Mouse (Mus musculus) kidney, postnatal 4 days (tissue): Measurements from ENCODE around the gene Tepp.

Experiments used
- DNase-seq, 2 experiments: peaks; one replicate each; pipeline ENCODE4 v3.0.0; 2021; ENCODE audit warnings: mixed read lengths in 2 of 2

Tepp gene

DNA sequence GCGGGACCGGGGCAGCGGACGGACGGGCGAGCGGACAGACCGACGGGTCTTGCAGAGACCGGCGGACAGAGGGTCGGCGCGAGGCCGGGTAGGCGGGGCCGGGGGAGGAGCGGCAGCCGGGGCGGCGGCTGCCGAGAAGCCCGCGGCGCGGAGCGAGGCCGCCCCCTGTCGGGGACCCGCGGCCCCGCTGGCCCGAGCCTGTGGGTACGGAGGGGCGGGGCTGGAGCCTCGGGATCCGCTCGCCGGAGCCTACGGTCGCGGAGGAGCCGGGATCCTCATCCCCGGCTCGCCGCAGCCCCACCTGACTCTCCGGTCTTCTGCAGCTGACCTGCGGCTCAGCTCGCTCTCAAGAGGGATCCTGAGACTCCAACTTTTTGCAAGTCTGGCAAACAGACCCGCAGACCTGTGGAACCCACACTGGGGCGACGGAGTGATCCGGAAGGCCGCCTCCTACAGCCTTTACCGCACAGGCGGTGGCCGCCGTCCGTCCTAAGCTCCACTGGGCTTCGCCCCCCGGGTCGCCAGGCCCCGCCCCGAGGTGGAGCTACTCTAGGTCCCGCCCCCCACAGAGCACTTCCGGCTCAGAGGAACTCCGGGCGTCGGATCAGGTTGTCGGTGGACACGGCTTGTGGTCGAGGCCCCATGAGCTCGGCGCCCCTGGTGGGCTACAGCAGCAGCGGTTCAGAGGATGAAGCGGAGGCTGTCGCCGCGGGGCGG, 21.5 kb downstream of the Tepp start, which contains the start of the genes Zfp319 and Usb1:
Zfp319 (minus strand) TSS at position 231 of the 717 bp plus-strand sequence.
Usb1 (plus strand) TSS at position 565 of the 717 bp plus-strand sequence.
- peak; percentile 97 to 98 for DNase-seq

DNA sequence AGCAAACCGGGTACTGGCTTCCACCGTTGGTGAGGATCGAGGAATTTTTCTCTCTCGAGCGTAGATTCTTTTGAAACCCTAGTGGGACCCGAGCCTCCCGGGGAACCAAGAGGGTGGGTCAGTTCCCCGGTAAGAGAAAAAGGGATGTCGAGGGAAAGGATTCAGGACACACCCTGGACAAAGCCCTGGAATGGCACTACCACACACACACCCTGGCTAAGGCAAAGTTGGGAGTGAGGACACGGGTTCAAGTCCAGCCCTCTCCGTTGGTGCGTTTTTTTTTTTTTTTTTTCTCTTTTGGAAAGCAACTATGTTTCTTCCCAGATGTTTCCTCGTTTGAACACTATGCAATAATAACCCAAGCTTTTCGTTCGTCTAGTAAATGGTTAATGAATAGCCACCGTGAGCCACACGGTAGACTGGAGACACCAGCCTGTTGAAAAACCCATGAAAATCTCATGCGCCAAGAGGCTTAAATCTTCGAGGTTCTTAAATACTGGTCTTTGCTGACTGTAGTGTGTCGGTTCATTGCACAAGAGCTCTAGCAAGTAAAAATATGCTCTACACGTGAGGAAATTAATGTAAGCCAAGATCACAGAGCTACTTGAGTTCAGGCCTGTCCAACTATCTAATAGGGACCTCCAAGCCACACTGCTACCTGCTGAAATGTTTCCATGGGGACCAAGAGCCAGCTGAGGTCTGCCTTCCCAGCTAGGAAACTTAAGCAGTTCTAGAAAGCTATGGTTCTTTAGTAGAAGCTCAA, 22.3 kb downstream of the Tepp start:
- no peak for DNase-seq

DNA sequence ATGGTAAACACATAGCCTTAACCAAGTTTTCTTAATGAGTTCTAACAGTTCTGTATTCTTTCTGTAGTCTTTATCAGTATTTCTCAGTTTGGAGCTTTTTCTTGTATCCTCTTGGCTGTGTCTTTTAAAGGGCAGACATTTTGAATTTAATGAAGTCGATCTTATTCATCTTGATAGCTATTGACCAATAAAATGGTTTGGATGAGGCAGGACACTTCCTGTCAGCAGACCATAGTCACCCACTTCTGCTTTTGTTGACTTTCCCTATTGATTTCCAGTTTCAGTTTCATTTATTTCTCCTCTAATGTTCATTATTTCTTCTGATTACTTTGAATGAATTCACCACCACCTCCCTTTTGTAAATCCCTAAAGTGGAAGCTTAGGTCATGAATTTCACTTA, 25.3 kb downstream of the Tepp start:
- no peak for DNase-seq

DNA sequence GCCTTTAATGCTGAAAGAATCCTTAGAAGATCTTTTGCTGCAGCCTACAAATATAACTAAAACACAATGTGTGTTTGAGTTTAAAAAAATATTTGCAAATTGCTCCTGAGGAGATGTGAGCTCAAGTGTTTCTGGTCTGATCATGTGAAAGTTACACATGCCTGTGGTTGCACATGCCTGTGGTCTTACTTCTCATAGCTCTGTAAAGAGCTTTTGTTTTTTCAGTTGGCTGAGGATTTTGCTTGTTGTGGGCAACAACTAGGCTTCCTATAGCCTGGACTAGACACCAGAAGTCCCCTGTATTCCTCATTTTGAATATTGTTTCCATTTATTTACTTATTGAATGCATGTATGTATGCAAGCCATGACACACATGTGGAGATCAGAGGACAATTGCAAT, 26.0 kb downstream of the Tepp start:
- DNase-seq, result no peak

DNA sequence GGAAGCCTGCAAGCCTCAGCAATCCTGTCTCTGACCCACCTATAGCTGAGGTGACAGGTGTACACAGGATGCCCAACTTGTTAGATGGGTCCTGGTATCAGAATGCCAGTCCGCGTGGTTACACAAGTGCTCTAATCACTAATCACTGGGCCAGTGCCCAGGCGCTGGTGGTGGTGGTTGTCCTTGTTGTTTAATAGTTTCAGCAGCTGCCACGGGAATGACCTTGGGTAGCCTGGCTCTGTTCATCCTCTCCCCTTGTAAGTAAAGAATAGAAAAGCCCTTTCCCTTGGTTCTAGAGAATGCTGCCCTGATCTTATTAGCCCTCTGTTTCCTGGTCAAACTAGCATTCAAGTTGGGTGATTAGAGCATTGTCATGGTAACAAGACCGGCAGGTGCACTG, 31.4 kb downstream of the Tepp start:
- DNase-seq, result no peak

DNA sequence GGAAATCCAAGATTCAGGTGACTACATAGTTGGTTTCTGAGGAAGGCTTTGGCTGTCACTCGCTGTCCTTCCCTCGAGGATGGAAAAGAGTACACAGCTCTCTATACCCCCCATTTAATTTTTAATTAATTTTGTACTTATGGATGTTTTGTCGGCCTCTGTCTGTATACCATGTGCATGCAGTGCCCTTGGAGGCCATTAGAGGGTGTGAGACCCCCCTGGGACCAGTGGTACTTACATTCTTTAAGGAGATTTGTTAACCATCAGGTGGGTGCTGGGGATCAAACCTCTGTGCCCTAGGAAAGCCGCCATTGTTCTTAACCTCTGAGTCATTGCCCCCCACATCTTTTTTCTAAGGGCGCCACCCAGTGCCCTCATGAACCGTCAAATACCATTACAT, 34.3 kb downstream of the Tepp start:
- DNase-seq, result no peak

DNA sequence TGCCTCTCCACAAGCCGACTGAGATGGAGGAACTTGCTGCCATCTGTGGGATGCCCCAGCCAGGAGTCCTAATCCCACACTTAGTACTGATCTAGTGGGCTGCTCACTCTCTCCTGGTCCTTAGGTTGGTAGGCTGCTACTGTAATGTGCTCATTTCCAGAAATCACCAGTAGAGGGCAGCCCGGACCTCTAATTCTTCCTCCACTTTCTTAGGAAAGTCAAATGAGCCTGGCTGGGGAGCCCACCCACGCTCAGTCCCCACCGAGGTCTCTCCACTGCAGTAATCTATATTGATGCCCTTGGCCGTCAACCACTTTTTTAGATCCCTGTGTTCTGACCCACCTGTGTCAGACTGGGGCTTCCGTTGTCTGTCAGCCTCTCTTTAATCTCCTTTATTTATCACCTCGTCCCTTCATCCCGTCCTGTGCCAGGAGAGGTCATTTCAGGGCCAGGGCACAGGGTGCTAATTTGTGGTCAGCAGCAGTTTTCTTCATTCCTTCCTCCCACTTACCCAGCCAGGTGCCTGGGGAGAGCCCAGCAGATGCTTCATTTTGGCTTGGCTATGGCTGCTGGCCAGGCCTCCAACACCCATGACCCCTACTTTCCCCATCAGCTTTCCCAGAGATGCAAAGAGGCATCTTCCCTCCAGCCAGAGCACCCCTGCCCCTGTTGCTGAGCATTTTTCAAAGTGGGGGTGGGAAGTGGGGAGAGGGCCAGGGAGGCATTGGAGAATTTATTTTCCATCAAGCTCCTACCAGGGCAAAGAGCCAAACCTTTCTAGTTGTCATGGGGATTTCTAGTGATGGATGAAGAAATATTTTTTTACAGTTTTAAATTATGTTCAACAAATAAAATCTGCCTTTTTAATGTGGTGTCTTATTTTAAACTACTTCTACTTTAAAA, 36.5 kb downstream of the Tepp start:
- DNase-seq, result peak; percentile 85 to 86

DNA sequence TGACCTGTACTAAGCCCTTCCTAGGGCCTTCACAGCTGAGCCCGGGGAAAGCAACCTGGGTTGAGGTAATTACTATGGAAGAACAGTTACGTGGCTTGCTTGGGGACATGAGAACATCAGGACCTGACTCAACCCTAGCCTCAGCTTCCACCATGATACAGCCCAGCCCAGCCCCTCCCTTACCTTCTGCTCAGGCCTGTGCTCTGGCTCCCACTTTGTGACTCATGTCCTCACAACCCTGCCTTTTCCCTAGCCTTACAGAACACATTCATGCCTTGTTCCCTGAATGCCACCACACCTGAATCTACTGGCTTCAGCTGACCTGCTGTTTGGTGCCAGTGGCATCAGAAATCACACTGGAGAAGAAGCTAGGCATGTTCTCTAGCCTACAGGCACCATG, 38.0 kb downstream of the Tepp start:
- no peak for DNase-seq

DNA sequence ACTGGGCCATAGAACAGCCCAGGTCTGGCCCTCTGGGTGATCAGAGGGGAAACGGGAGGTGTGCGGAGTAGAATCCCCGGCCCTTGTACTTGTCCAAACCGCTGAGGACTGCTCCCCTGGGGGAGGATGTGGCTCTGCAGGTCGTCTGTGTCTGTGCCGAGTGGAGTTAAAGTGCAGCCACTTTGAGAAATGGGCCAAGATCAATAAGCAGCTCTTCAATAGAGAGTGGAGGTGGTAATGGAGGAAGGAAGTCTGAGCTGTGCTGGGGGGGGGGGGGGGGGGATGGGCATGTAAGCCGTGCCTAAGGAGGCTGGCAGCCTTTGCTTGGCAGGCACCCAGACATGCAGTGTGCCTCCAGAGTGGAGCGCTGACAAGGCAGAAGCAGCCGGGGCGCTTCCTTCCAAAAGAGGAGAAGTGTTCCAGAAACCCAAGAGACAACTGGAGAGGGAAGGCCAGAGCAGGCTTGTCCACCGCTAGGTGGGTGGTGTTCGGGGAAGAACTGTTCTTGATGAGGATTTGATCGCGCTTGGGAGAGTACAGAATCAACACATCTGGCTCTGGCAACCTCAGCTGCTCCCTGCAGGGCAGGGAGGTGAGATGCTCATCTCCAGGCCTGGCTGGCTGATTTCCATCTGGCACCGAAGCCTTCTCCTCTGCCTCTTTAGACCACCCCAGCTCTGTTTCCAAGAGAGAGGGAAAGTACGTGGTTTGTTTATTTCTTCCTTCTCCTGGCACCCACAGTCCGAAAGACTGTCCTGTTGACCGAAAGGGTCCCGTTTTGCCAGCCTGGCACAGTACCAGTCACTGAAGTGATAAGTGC, 38.7 kb downstream of the Tepp start:
- peak; percentile 56 to 70 for DNase-seq

DNA sequence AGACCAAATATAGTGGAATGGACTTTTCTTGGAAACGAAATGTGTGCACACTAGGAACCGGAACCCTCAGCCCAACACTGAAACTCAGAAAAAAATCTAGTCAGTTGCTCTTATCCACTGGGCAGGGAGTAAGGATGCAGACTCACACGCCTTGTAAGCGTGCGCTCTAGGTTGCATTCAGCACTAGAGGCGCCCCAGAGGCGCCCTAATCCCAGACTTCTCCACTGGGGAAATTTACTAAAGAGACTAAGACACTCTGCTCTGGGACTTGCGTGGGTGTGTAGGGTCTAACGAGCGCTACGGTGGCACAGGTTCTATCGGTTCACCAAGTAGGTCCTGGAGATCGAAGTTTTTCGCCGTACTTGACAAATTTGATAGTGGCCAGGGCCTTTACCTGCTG, 41.1 kb downstream of the Tepp start:
- peak; percentile 41 to 64 for DNase-seq

DNA sequence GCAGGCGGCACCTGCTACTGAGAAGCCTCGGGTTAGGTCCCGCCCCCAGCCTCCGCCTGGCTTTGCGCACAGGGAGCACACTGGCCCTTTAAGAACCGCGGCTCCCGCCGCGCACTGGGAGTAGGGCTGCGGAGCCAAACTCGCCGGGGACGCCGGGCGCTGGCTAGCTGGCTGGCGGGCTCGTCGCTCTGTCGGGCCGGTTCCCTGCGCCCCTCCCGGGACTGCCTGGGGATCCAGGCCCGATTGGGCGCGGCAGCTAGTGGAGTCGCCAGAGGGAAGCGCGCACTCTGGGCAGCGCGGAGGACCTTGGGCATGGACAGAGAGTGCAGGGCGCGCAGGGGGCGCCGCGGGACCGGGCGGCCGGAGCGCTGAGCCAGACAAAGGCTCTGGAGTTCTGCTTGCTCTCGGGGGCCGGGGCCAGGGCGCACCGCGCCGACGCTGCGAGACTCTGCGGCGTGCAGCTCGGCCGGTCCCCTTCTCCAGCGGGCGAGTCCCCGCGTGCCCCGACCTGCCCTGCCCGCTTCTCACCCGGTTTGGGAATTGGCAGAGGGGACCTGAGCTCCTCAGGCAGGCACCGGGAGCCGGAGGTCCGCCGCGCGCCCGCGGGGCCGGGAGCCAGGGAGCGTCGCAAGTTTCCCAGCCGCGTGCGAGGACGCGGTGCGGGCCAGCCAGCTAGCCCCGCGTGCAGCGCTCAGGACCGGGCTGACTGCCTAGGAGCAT, 41.9 kb downstream of the Tepp start, which contains the start of gene Mmp15:
Mmp15 (plus strand) TSS at position 118 of the 720 bp plus-strand sequence.
- DNase-seq, result peak; percentile 79 to 86

DNA sequence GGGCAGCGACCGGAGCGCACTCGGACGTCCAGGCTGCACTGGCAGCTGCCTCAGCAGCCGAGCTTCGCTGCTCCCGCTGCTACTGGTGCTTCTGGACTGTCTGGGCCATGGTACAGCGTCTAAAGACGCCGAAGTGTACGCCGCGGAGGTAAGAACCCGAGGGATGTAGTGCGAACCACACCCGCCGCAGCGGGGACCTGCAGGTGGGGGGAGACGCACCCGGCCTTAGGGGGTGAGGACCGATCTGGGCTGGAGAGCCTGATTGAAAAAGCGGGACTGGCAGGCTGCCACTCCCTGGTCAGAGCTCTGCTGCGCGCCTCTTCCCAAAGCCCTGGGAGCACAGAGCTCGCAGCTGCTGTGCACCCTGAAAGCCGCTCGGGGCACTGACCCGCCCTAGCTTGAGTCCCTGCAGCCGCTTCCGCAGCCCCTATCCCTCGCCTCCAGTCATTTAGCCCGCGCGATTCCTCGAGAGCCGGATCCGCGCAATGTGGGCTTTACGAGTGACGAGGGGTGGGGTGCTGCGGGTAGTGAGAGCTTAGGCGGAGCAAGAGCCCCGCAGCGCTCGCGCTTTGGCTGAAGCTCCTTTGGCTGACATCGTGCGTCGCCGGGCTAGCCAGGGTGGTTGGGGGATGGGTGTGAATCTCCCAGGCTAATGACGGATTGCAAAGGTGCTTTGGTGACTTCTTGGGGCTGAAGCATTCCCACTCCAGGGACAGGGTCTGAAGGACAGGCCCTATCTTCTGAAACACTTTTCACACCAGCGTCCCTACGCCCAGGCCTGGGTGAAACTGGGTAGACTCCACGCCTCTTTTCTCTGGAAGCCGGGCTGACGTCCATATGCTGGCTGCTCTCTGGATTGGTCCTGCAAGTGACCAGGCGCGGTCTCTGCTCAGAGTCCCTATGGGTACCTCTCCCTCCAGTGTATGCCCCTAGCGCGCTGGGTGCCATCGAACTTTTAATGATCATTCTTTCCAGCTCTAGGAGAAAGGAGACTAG, 42.8 kb downstream of the Tepp start:
- peak; percentile 68 to 80 for DNase-seq

DNA sequence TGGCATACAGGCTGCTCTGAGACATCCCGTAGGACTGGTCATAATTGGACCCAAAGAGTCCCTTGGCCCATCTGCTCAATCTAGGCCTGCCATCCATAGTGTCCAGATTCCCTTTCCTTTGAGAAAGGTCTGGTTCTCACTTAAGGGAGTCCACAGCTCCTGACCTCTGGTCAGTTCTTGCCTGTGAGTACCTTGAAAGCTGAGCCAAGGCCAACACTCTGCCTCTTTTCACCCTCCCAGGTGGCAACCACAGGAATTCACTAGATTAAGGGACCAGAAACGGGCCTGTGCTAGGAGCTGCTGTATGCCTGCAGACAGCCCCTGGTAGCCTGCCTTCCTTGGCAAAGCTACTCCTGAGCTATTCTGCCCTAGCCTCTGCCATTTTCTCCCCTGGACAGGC, 44.2 kb downstream of the Tepp start:
- no peak for DNase-seq

DNA sequence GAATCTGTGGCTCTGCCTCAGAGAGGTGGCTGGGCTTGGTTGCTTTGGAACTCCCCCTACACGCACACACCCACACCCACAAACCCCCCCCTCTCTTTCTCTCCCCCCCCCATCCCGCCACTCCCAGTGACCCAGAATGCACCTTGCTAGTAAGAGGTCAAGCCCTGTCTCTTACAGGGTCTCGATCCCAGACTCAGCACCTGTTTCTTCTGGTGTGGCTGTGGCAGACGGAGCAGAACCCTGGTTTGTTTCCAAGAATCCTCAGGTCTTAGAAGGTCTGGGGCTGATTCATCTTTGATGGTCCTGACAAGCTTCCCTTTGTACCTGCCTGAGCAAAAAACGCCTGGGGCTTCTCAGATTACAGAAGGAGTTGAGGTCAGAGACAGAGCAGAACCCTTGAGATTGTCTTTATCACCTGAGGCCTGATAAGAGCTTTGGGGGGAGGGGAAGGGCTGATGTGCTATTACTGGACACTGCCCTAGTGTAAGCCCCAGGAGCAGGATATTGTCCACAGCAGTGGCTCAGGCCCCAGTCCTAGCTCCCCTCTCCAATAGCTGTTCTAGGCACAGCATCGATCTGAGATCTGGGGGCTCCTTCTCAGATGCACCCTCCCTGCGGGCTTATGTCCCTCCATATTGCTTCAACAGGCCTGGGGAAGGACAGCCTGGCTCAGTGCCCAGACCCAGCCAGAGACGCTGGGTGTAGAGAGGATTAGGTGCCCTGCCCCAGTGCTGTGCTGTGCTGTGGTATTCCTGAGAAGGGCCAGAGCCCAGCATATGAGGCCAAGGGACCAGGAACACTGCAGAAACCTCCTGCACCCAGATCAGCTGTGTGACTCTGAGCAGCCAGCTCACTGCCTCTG, 48.4 kb downstream of the Tepp start:
- no peak for DNase-seq

DNA sequence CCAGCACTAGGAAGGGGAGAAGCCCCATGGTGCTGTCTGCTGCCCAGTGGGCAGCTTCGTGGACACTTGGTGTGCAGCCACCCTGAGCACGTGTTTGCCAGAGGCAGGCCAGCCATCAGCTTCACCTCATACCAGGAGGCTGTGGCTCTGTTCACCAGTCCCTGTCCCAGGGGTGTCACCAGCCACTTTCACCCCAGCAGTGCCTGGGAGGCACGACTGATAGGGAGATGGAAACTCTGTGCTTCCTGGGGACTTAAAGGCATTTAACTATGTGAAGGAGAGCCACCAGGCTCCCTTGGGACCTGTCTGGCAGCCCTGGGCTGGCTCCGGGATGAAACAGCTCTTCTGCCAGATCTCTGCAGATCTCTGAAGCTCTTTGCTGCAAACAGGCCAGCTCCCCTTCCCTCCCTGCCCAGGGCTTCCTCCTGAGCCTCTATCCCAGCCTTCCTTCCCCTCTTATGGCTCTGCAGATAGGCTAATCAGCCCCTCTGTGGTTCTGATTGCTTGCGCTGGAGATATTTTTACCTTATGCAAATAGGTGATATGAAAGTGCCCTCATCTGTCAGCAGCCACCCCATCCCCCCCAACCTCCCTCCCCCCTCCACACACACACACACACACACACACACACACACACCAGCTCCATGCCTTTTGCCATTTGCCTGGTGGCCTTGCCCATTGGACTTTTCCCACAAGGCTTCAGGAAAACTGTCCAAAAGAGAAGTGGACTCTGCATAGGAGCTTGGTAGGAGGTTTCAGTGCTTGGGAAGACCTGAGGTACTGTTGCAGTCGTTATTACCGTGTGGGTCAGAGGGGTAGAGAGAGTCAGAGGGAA, 50.0 kb downstream of the Tepp start:
- DNase-seq, result no peak

DNA sequence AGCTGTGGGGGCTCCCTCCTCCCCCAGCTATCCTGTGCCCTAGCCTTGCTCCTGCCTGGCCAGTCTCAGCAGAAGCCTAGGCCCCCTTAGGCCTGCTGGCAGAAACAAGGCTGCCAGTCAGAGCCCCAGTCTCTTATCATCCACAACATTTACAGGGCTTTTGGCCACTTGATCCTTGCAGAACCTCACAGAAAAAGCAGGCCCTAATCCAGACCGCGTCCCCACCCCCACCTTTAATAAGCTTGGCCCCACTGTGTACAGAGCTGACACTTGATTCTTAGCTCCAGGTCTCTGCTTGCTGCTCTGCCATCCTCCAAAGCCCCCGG, 50.6 kb downstream of the Tepp start:
- DNase-seq, result no peak

DNA sequence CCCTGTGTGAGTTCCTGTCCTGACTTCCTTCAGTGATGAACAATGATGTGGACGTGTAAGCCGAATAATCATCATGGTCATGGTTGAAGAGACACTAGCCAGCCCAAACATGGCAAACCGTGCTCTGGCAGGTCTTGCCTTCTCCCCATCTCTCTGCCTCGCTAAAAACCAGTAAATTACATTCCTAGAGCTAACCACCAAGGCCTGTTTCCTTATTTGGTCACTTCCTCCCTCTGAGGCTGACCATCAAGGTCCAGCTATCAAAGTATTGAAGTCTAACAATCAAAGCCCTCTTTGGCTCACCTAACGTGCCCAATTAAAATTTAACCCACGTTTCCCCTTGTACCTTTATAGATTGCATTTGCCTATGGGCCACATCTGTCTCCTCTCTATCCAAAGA, 51.9 kb downstream of the Tepp start:
- no peak for DNase-seq

DNA sequence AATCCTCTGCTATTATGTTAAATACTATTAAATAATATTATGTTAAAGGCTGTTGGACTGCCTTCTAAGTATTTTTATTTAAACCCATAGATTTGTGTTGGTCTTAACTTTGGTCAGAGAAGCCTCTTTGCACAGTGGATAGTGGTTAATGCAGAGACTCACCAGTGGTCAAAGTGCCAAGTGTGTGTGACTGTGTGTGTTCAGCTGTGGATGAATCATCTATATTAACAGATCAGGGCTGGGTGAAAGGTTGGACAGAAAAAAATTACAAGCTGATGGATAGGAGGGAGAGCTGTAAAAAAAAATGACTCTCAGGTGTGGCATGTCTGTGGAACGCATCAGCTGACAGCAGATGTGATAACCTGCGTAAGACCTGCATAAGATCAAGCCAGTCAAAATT, 53.5 kb downstream of the Tepp start:
- no peak for DNase-seq
